Mouse (Mus musculus): Measurements from ENCODE around the gene Trim26. TPM values are rescaled to one million over a fixed set of nuclear protein-coding genes. Genes with fewer than 3 reads are reported as not detected.

Gene Trim26
- total and polyA plus RNA-seq, 3 experiments, result 17.0 to 19.3 (median 19.1) TPM

GRCm38 (mm10) chr17:36843696-36844095 lies 6.8 kb downstream of the Trim26 start:
- H3K27ac ChIP-seq, result no peak overlapping the region
- peaks cover 9% of the 10 kb centered on the region for H3K4me1 ChIP-seq (ENCODE audit: control insufficient read depth, insufficient read depth, low read length)
- 78% methylated on average over 7 of the region's 7 CpGs for WGBS
- intact Hi-C loops (cut with DNase I), result no loop called here
- peaks cover 4% of the 10 kb centered on the region; the same call in 1 of the 2 replicates for H3K79me2 ChIP-seq (replicated peaks; ENCODE audit: control insufficient read depth, insufficient read depth, low read length)
- no peak overlapping the region for H3K4me3 ChIP-seq
- no peak for DNase-seq
- no peak overlapping the region for H3K9ac ChIP-seq (ENCODE audit: low read depth, low read length)
- H3K36me3 ChIP-seq (ENCODE audit: control insufficient read depth, insufficient read depth, low read length), result peaks cover 5% of the 10 kb centered on the region
- TF ChIP-seq POLR2A (IDR thresholded peaks at IDR 0.05; ENCODE audit: insufficient read depth, low read depth, low read length) (no peak), EP300 (IDR thresholded peaks at IDR 0.05; ENCODE audit: insufficient read depth, low read depth, low read length) (no peak), CTCF (IDR thresholded peaks at IDR 0.05) (no peak)
- no peaks in the 10 kb centered on the region for H3K27me3 ChIP-seq (ENCODE audit: control insufficient read depth, insufficient read depth, low read length)

- peaks cover 1% of the 10 kb centered on the region; the same call in 1 of the 2 replicates for H3K79me2 ChIP-seq (replicated peaks; ENCODE audit: control insufficient read depth, insufficient read depth, low read length)
- DNase-seq, result no peak
- H3K4me1 ChIP-seq (ENCODE audit: control insufficient read depth, insufficient read depth, low read length), result peaks cover 9% of the 10 kb centered on the region
- intact Hi-C loops (cut with DNase I), result no loop called here
- no peak overlapping the region for H3K4me3 ChIP-seq
- H3K36me3 ChIP-seq (ENCODE audit: control insufficient read depth, insufficient read depth, low read length), result peaks cover 2% of the 10 kb centered on the region
- no peak overlapping the region for H3K9ac ChIP-seq (ENCODE audit: low read depth, low read length)
- no peak for TF ChIP-seq POLR2A (IDR thresholded peaks at IDR 0.05; ENCODE audit: insufficient read depth, low read depth, low read length)
- TF ChIP-seq EP300 (IDR thresholded peaks at IDR 0.05; ENCODE audit: insufficient read depth, low read depth, low read length), result no peak
- no peak for TF ChIP-seq CTCF (IDR thresholded peaks at IDR 0.05)
- no peak overlapping the region for H3K27ac ChIP-seq
- H3K27me3 ChIP-seq (ENCODE audit: control insufficient read depth, insufficient read depth, low read length), result no peaks in the 10 kb centered on the region
Observed at GRCm38 (mm10) chr17:36844286-36844719, 7.4 kb downstream of the Trim26 start.

GRCm38 (mm10) chr17:36844725-36845124 lies 7.8 kb downstream of the Trim26 start:
- H3K36me3 ChIP-seq (ENCODE audit: control insufficient read depth, insufficient read depth, low read length), result no peaks in the 10 kb centered on the region; the same call in none of the 2 replicates
- H3K4me3 ChIP-seq, result no peak overlapping the region
- peaks cover 9% of the 10 kb centered on the region for H3K4me1 ChIP-seq (ENCODE audit: control insufficient read depth, insufficient read depth, low read length)
- no peaks in the 10 kb centered on the region for H3K27me3 ChIP-seq (ENCODE audit: control insufficient read depth, insufficient read depth, low read length)
- no peak overlapping the region for H3K27ac ChIP-seq
- TF ChIP-seq EP300 (IDR thresholded peaks at IDR 0.05; ENCODE audit: insufficient read depth, low read depth, low read length), result no peak
- no peak for TF ChIP-seq POLR2A (IDR thresholded peaks at IDR 0.05; ENCODE audit: insufficient read depth, low read depth, low read length)
- TF ChIP-seq CTCF (IDR thresholded peaks at IDR 0.05), result no peak
- H3K9ac ChIP-seq (ENCODE audit: low read depth, low read length), result no peak overlapping the region
- WGBS, result 42% methylated on average over 1 of the region's 1 CpGs
- intact Hi-C loops (cut with DNase I), result no loop called here
- H3K79me2 ChIP-seq (replicated peaks; ENCODE audit: control insufficient read depth, insufficient read depth, low read length), result peaks cover 1% of the 10 kb centered on the region; the same call in 1 of the 2 replicates
- no peak for DNase-seq

GRCm38 (mm10) chr17:36848911-36849310 lies 12.0 kb downstream of the Trim26 start:
- DNase-seq, result no peak
- H3K4me3 ChIP-seq, result no peak overlapping the region
- H3K79me2 ChIP-seq (replicated peaks; ENCODE audit: control insufficient read depth, insufficient read depth, low read length), result no peaks in the 10 kb centered on the region; the same call in 1 of the 2 replicates
- H3K27ac ChIP-seq, result no peak overlapping the region
- peaks cover 7% of the 10 kb centered on the region for H3K4me1 ChIP-seq (ENCODE audit: control insufficient read depth, insufficient read depth, low read length)
- H3K27me3 ChIP-seq (ENCODE audit: control insufficient read depth, insufficient read depth, low read length), result no peaks in the 10 kb centered on the region
- H3K36me3 ChIP-seq (ENCODE audit: control insufficient read depth, insufficient read depth, low read length), result peaks cover 3% of the 10 kb centered on the region
- TF ChIP-seq POLR2A (IDR thresholded peaks at IDR 0.05; ENCODE audit: insufficient read depth, low read depth, low read length) (no peak), CTCF (IDR thresholded peaks at IDR 0.05) (no peak), EP300 (IDR thresholded peaks at IDR 0.05; ENCODE audit: insufficient read depth, low read depth, low read length) (no peak)
- no peak overlapping the region for H3K9ac ChIP-seq (ENCODE audit: low read depth, low read length)
- intact Hi-C loops (cut with DNase I), result no loop called here
- 74% methylated on average over 5 of the region's 5 CpGs for WGBS

GRCm38 (mm10) chr17:36849992-36850391 lies 13.1 kb downstream of the Trim26 start:
- WGBS, result 85% methylated on average over 2 of the region's 2 CpGs
- H3K9ac ChIP-seq (ENCODE audit: low read depth, low read length), result no peak overlapping the region
- intact Hi-C loops (cut with DNase I), result no loop called here
- peaks cover 3% of the 10 kb centered on the region for H3K36me3 ChIP-seq (ENCODE audit: control insufficient read depth, insufficient read depth, low read length)
- H3K4me1 ChIP-seq (ENCODE audit: control insufficient read depth, insufficient read depth, low read length), result no peaks in the 10 kb centered on the region
- H3K27ac ChIP-seq, result no peak overlapping the region
- TF ChIP-seq POLR2A (IDR thresholded peaks at IDR 0.05; ENCODE audit: insufficient read depth, low read depth, low read length), result no peak
- no peak for TF ChIP-seq EP300 (IDR thresholded peaks at IDR 0.05; ENCODE audit: insufficient read depth, low read depth, low read length)
- no peak for TF ChIP-seq CTCF (IDR thresholded peaks at IDR 0.05)
- H3K27me3 ChIP-seq (ENCODE audit: control insufficient read depth, insufficient read depth, low read length), result no peaks in the 10 kb centered on the region
- DNase-seq, result no peak
- H3K4me3 ChIP-seq, result no peak overlapping the region
- no peaks in the 10 kb centered on the region; the same call in 1 of the 2 replicates for H3K79me2 ChIP-seq (replicated peaks; ENCODE audit: control insufficient read depth, insufficient read depth, low read length)

GRCm38 (mm10) chr17:36851200-36851599 lies 14.3 kb downstream of the Trim26 start:
- no peak for TF ChIP-seq POLR2A (IDR thresholded peaks at IDR 0.05; ENCODE audit: insufficient read depth, low read depth, low read length)
- no peaks in the 10 kb centered on the region for H3K27me3 ChIP-seq (ENCODE audit: control insufficient read depth, insufficient read depth, low read length)
- WGBS, result 80% methylated on average over 5 of the region's 5 CpGs
- no peaks in the 10 kb centered on the region for H3K4me1 ChIP-seq (ENCODE audit: control insufficient read depth, insufficient read depth, low read length)
- H3K4me3 ChIP-seq, result no peak overlapping the region
- H3K79me2 ChIP-seq (replicated peaks; ENCODE audit: control insufficient read depth, insufficient read depth, low read length), result no peaks in the 10 kb centered on the region; the same call in 1 of the 2 replicates
- no peak for DNase-seq
- H3K27ac ChIP-seq, result no peak overlapping the region
- intact Hi-C loops (cut with DNase I), result no loop called here
- no peak overlapping the region for H3K9ac ChIP-seq (ENCODE audit: low read depth, low read length)
- H3K36me3 ChIP-seq (ENCODE audit: control insufficient read depth, insufficient read depth, low read length), result peaks cover 3% of the 10 kb centered on the region

Data from heart, adult 2 months (tissue).